Mouse (Mus musculus) cerebellum, postnatal 14 days (tissue): Measurements from ENCODE around the gene Sipa1l1.

Experiments
- DNase-seq, 2 experiments: peaks; one replicate each; pipeline ENCODE4 v3.0.0; 2021; ENCODE audit warnings: mixed read lengths in 2 of 2

The Sipa1l1 gene

GRCm38 (mm10) chr12:82251328-82251727 lies 82.2 kb downstream of the Sipa1l1 start:
- DNase-seq, result no peak

- no peak for DNase-seq
Observed at GRCm38 (mm10) chr12:82254076-82254475, 85.0 kb downstream of the Sipa1l1 start.

GRCm38 (mm10) chr12:82256012-82256411 lies 86.9 kb downstream of the Sipa1l1 start:
- no peak for DNase-seq

GRCm38 (mm10) chr12:82256921-82257500 lies 87.9 kb downstream of the Sipa1l1 start:
- no peak for DNase-seq

GRCm38 (mm10) chr12:82257994-82258785 lies 89.1 kb downstream of the Sipa1l1 start:
- no peak for DNase-seq

- no peak for DNase-seq
Observed at GRCm38 (mm10) chr12:82263443-82263842, 94.3 kb downstream of the Sipa1l1 start.

- DNase-seq, result no peak
Observed at GRCm38 (mm10) chr12:82264083-82264851, 95.1 kb downstream of the Sipa1l1 start.

GRCm38 (mm10) chr12:82265335-82266274 lies 96.5 kb downstream of the Sipa1l1 start:
- DNase-seq, result no peak

GRCm38 (mm10) chr12:82271447-82271846 lies 102.3 kb downstream of the Sipa1l1 start:
- no peak for DNase-seq

- DNase-seq, result no peak
Observed at GRCm38 (mm10) chr12:82273503-82273902, 104.4 kb downstream of the Sipa1l1 start.

- no peak for DNase-seq
Observed at GRCm38 (mm10) chr12:82274576-82274975, 105.5 kb downstream of the Sipa1l1 start.

- no peak for DNase-seq
Observed at GRCm38 (mm10) chr12:82275767-82276166, 106.6 kb downstream of the Sipa1l1 start.

- no peak for DNase-seq
Observed at GRCm38 (mm10) chr12:82276591-82276990, 107.5 kb downstream of the Sipa1l1 start.

- DNase-seq, result no peak
Observed at GRCm38 (mm10) chr12:82284617-82285016, 115.5 kb downstream of the Sipa1l1 start.

- DNase-seq, result no peak
Observed at GRCm38 (mm10) chr12:82285018-82285417, 115.9 kb downstream of the Sipa1l1 start.

GRCm38 (mm10) chr12:82286068-82286467 lies 116.9 kb downstream of the Sipa1l1 start:
- no peak for DNase-seq

GRCm38 (mm10) chr12:82286804-82287203 lies 117.7 kb downstream of the Sipa1l1 start:
- DNase-seq, result no peak

GRCm38 (mm10) chr12:82293545-82294247 lies 124.6 kb downstream of the Sipa1l1 start:
- no peak for DNase-seq

GRCm38 (mm10) chr12:82294906-82295887 lies 126.1 kb downstream of the Sipa1l1 start:
- DNase-seq, result no peak

GRCm38 (mm10) chr12:82296276-82296675 lies 127.2 kb downstream of the Sipa1l1 start:
- DNase-seq, result no peak

- no peak for DNase-seq
Observed at GRCm38 (mm10) chr12:82297196-82297595, 128.1 kb downstream of the Sipa1l1 start.
